Mouse (Mus musculus) kidney, embryonic 16.5 days (tissue): ENCODE measurements around the gene Car15. TPM values are rescaled to one million over a fixed set of nuclear protein-coding genes. Genes with fewer than 3 reads are reported as not detected.

Experiments
- polyA plus RNA-seq: library from polyadenylated mRNA; unstranded; fragments of >200 nt; fragmentation: Nextera tagmentation; extraction: Ambion mirVana; gene quantifications from 2 replicates; pipeline ENCODE4 v1.2.1, GENCODE M21; 2015

Gene Car15
- polyA plus RNA-seq, 1 experiment from 2014 or later: 48.6 TPM

Other genes starting within 250 kb of the Car15 start
- gene Smpd4, start 219.0 kb downstream of the Car15 start, polyA plus RNA-seq: 38.8 and 44.2 TPM in 2 replicates
- 6.0 and 7.7 TPM in 2 replicates for gene Ccdc74a, start 191.9 kb downstream of the Car15 start, polyA plus RNA-seq
- 44.1 and 56.1 TPM in 2 replicates for gene Med15, start 105.5 kb downstream of the Car15 start, polyA plus RNA-seq
- 69.8 and 72.0 TPM in 2 replicates for gene Klhl22, start 78.7 kb downstream of the Car15 start, polyA plus RNA-seq
- gene Scarf2, start 41.1 kb downstream of the Car15 start, polyA plus RNA-seq: 8.1 and 8.9 TPM in 2 replicates
- gene B830017H08Rik, start 5.2 kb downstream of the Car15 start, polyA plus RNA-seq: 0.09 TPM in 1 of 2 replicates, not detected in the other
- 2.6 TPM in 2 replicates for gene Gm20518, start 53.3 kb upstream of the Car15 start, polyA plus RNA-seq
- gene Tssk1, start 55.9 kb upstream of the Car15 start, polyA plus RNA-seq: 0.09 TPM in 1 of 2 replicates, not detected in the other
- 103 and 107 TPM in 2 replicates for gene Dgcr2, start 60.2 kb upstream of the Car15 start, polyA plus RNA-seq
- not detected in 2 replicates for gene Tssk2, start 60.3 kb upstream of the Car15 start, polyA plus RNA-seq
- gene Ess2, start 73.0 kb upstream of the Car15 start, polyA plus RNA-seq: 40.7 and 44.8 TPM in 2 replicates
- not detected in 2 replicates for gene Gsc2, start 76.7 kb upstream of the Car15 start, polyA plus RNA-seq
- gene Slc25a1, start 89.9 kb upstream of the Car15 start, polyA plus RNA-seq: 102 and 107 TPM in 2 replicates
- not detected in 2 replicates for gene Vpreb2, start 142.1 kb upstream of the Car15 start, polyA plus RNA-seq
- gene Dgcr6, start 214.5 kb upstream of the Car15 start, polyA plus RNA-seq: 103 and 104 TPM in 2 replicates